Mouse (Mus musculus) urinary bladder, postnatal 10 days (tissue): Measurements from ENCODE around the gene Trdmt1.
"Not testable (repeated sequence)": the region's sequence is repeated elsewhere in the genome, so short reads cannot be mapped to it uniquely, and the experiment has no call there.

Experiments used
- DNase-seq: peaks from one replicate; pipeline ENCODE4 v3.0.0; 2022; ENCODE audit warnings: low spot score

Trdmt1 gene

DNA sequence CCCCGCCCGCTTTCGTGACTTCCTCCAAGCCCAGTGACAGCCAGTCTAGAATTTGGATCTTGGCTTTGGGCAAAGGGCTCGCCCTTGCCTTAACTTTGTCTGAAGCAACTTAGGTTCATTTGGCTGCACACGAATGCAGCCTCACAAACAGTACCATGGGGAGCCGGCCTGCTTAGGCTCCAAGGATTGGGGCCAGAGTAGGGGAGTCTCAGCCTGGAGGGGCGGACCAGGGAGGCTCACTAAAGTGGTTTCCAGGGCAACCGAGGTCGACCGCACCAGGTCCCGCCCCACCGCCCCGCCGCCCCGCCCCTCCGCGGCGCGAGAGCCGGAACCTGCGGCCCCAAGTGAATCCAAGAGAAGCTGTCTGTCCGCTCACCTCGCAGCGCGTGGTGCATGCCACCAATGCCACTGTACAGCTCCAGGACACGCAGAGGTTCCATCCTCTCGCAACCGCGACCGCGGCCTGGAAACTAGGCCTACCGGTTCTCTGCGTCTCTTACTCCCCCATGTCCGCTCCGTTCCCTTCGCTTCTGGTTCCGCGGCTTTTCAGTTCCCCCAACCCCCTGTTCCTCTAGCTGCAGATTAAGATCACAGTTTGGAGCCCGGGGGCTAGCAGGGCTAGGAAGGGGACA lies at the start of gene Trdmt1:
Trdmt1 (minus strand) TSS at position 476 of the 632 bp plus-strand sequence.
- DNase-seq = peak; percentile 15

- DNase-seq = no peak
Observed at GRCm38 (mm10) chr2:13593328-13593727, 48.9 kb upstream of the Trdmt1 start.

DNA sequence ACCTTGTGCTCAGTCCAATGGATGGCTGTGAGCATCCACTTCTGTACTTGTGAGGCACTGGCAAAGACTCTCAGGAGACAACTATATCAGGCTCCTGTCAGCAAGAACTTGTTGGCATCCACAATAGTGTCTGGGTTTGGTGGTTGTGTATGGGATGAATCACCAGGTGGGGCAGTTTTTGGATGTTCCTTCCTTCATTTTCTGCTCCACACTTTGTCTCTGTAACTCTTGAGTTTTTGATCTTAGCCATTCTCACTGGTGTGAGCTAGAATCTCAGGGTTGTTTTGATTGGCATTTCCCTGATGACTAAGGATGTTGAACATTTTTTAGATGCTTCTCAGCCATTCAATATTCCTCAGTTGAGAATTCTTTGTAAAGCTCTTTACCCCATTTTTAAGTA lies 39.3 kb upstream of the Trdmt1 start:
- not testable (repeated sequence) for DNase-seq

GRCm38 (mm10) chr2:13582184-13582583 lies 37.7 kb upstream of the Trdmt1 start:
- no peak for DNase-seq

GRCm38 (mm10) chr2:13579991-13580390 lies 35.5 kb upstream of the Trdmt1 start:
- no peak for DNase-seq

GRCm38 (mm10) chr2:13579315-13579714 lies 34.8 kb upstream of the Trdmt1 start:
- no peak for DNase-seq

- DNase-seq = no peak
Observed at GRCm38 (mm10) chr2:13578473-13579152, 34.1 kb upstream of the Trdmt1 start.

DNA sequence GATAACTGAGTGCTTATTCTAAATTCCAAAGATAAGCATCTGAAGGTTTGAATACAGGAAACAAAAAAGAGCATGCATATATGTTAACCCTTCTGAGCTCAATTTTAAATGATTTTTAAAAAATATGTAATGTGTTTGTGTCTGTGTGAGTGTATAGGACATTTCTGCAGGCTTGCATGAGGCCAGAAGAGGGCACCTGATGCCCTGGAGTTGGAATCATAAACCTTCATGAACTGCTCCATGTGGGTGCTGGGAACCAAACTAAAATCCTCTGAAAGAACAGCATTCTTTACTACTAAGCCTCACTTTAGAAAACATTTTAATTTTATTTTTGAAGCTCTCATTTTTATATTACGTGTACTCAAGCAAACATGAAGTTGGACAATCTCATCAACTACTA lies 32.9 kb upstream of the Trdmt1 start:
- DNase-seq = no peak

- no peak for DNase-seq
Observed at GRCm38 (mm10) chr2:13575926-13576325, 31.5 kb upstream of the Trdmt1 start.

DNA sequence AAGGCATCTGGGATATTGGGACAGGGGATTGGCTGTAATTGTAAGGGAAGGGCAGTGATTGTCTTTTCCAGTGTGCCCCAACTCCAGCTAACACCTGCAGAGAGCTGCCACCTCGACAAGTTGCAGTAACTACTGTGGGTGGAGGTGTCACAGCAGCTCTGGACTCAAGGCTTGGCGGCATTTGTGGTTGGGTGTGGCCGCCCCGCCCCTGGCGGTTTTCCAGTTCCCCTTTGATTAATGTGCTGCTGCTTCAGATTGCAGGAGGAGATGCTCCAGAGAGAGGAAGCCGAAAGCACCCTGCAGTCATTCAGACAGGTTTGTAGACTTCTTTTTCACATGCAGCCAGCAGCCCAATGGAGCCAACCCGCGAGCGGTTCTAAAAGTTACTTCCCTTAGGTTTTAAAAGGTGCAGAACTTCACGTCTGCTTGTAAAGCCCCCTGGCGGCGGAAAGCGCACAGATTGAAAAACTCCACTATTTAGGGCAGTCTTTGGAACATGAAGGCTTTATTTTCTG lies 30.9 kb upstream of the Trdmt1 start:
- DNase-seq = peak; percentile 39

GRCm38 (mm10) chr2:13574801-13575150 lies 30.3 kb upstream of the Trdmt1 start:
- DNase-seq = peak; percentile 11

GRCm38 (mm10) chr2:13574066-13574800 lies 29.8 kb upstream of the Trdmt1 start:
- peak; percentile 19 for DNase-seq

- peak; percentile 55 for DNase-seq
Observed at GRCm38 (mm10) chr2:13573408-13574065, 29.1 kb upstream of the Trdmt1 start, which contains the start of gene Vim. Gene Vim, plus strand, starts transcription at chr2:13573927.

GRCm38 (mm10) chr2:13572647-13573407 lies 28.4 kb upstream of the Trdmt1 start:
- DNase-seq = no peak

- no peak for DNase-seq
Observed at GRCm38 (mm10) chr2:13572101-13572553, 27.7 kb upstream of the Trdmt1 start.

DNA sequence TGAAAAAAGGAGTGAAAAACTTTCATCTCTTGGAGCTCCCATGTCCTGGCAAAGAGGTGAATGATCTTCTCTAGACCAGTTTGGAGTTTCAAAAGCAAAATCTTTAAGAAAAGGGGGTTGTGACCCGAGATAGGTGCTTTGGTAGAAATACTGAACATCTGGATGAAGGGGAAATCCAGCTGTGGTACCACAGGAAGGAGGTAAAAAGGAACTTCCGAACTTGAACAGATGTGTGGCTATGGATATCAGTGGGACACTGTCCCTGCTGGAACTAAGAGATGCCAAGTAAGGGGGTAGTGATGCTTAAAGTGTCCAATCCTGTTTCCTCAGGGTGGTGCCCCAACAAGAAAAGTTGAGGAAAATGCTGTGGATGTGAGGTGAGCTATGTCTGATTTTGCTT lies 25.7 kb upstream of the Trdmt1 start:
- no peak for DNase-seq

DNA sequence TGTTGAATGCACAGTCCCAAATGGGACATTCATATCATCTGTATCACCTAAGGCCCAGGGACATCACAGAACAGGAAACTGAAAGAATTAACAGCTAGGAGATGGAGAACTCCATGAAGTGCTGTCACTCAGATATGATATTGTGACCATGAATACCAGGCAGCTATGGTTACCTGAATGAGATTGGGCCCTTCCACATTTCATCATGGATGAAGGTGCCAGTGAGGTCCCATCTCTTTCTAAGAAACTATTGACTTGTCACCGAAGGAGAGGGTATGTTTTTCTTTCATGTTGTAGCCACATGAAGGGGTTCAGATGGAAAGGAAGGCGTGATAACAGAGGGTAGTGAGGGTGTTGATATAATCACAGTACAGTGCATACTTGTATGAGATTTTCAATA lies 15.9 kb upstream of the Trdmt1 start:
- no peak for DNase-seq

DNA sequence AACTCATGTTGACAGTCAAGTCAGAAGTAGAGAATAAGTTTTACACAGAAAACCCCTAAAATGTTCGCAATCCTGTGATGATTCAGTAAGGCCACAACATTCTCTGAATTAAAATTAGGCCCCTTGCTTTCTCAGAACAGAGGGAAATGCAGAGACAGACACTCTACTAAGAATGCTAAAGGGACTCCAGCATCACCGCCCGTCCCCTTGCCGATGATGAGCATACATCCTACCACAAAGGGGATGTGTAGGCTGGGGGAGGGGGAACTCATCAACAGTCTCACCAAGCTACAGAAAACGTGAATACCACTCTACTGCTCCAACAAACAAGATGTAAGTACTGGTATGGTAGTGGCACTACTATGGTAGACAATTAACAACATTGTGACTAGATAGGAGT lies 15.3 kb upstream of the Trdmt1 start:
- no peak for DNase-seq

- no peak for DNase-seq
Observed at GRCm38 (mm10) chr2:13559303-13559702, 14.8 kb upstream of the Trdmt1 start.

DNA sequence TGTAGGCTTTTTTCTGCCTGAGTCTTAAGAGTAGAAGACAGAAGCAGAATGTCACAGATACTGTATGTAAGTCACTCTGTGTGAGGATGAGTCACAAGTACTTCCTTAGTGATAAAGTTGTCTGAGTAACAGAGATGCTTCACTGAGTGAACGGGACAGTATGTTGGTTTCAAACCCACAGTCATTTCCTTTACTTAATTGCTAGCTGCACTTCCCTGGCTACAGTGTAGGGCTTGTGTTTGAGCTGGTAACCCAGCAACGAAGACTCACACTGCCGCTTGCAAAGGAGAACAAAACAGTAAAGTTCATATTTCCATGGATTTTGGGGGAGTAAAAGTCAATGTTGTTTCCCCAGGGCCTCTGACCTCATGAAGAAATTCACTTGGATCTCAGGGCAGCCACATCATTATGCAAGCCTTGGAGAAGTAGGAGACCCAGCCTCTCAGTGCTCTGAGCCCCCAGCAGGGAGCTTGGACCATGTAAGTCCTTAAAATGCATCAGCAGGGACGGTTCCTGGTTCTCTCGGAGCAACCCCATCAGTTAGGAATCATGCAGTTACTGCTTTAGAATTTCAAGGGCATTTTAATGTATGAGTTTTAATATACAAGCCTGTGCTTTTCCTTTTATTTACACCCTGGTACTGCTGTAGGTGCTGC lies 14.3 kb upstream of the Trdmt1 start:
- DNase-seq = no peak
